Mouse (Mus musculus) intestine, embryonic 16.5 days (tissue): ENCODE data around the gene Gm6096. TPM values are rescaled to one million over a fixed set of nuclear protein-coding genes. Genes with fewer than 3 reads are reported as not detected.
A peak's percentile ranks its signal among the peaks of the same experiment; 100 is the strongest.

ENCODE experiments used
- ATAC-seq: fragments of 200-750 bp; cut with Nextera tagmentation; 2 replicates; pipeline ENCODE4 v1.8.0; 2017; ENCODE audit warnings: moderate TSS enrichment, moderate library complexity
- H3K27ac ChIP-seq: fragments of 300-500 bp; sonication (generic); 2 replicates; pipeline ENCODE4 v1.5.1; 2014; ENCODE audit warnings: mild to moderate bottlenecking, low read length
- H3K27me3 ChIP-seq: fragments of 300-500 bp; sonication (generic); replicated peaks from 2 replicates; pipeline ENCODE4 v1.6.1; 2014; ENCODE audit warnings: low read length, control low read depth, mixed read lengths; ENCODE audit not compliant: control insufficient read depth, insufficient read depth
- H3K36me3 ChIP-seq: fragments of 300-500 bp; sonication (generic); 2 replicates; pipeline ENCODE4 v1.6.1; 2014; ENCODE audit warnings: low read length, control low read depth; ENCODE audit not compliant: control insufficient read depth, insufficient read depth
- H3K4me1 ChIP-seq: fragments of 300-500 bp; sonication (generic); 2 replicates; pipeline ENCODE4 v1.6.1; 2014; ENCODE audit warnings: low read length, control low read depth, mixed read lengths; ENCODE audit not compliant: control insufficient read depth, insufficient read depth
- H3K4me2 ChIP-seq: fragments of 300-500 bp; sonication (generic); 2 replicates; pipeline ENCODE4 v1.6.1; 2014; ENCODE audit warnings: low read depth, low read length, control low read depth
- H3K4me3 ChIP-seq: fragments of 300-500 bp; sonication (generic); 2 replicates; pipeline ENCODE4 v1.5.1; 2014; ENCODE audit warnings: mild to moderate bottlenecking, low read length
- H3K9ac ChIP-seq: fragments of 300-500 bp; sonication (generic); 2 replicates; pipeline ENCODE4 v1.6.1; 2014; ENCODE audit warnings: low read depth, low read length
- H3K9me3 ChIP-seq: fragments of 300-500 bp; sonication (generic); 2 replicates; pipeline ENCODE4 v1.6.1; 2016; ENCODE audit warnings: low read length, control low read depth; ENCODE audit not compliant: control insufficient read depth
- WGBS: fragments of 180-500 bp; shearing (Covaris S2); extraction: QIAGEN DNeasy Blood & Tissue Kit; methylation state at CpG from one replicate; pipeline ENCODE4 v1.1.7; 2014; 5-methylcytosine and 5-hydroxymethylcytosine counted together
- polyA plus RNA-seq: library from polyadenylated mRNA; unstranded; fragments of >200 nt; fragmentation: Nextera tagmentation; extraction: Ambion mirVana; gene quantifications from 2 replicates; pipeline ENCODE4 v1.2.1, GENCODE M21; 2015

The Gm6096 gene
- polyA plus RNA-seq, 1 experiment from 2014 or later: not detected

GRCm38 (mm10) chr7:34232785-34233725, 17.8 kb upstream of the Gm6096 start:
- Histone ChIP-seq H3K9ac (peak overlapping the region; percentile 73), H3K4me2 (peak overlapping the region; percentile 78), H3K9me3 (no peaks in the 10 kb centered on the region), H3K4me3 (peak overlapping the region; percentile 41), H3K27me3 (no peaks in the 10 kb centered on the region), H3K27ac (peak overlapping the region; percentile 82), H3K4me1 (peaks cover 22% of the 10 kb centered on the region), H3K36me3 (peaks cover 7% of the 10 kb centered on the region)
- no peak for ATAC-seq
- WGBS: 41% methylated on average over 7 of the region's 7 CpGs

GRCm38 (mm10) chr7:34233909-34234609, 16.8 kb upstream of the Gm6096 start:
- no peaks in the 10 kb centered on the region for H3K9me3 ChIP-seq
- peak overlapping the region; percentile 78 for H3K4me2 ChIP-seq
- peak; percentile 92 for ATAC-seq
- peak overlapping the region; percentile 41 for H3K4me3 ChIP-seq
- WGBS: under 1% methylated on average over 46 of the region's 46 CpGs
- H3K36me3 ChIP-seq: peaks cover 11% of the 10 kb centered on the region
- H3K4me1 ChIP-seq: peaks cover 12% of the 10 kb centered on the region; the same call in 1 of the 2 replicates
- H3K27me3 ChIP-seq: no peaks in the 10 kb centered on the region
- H3K27ac ChIP-seq: peak overlapping the region; percentile 82
- peak overlapping the region; percentile 73 for H3K9ac ChIP-seq

- H3K9me3 ChIP-seq: no peaks in the 10 kb centered on the region
- ATAC-seq: no peak; the same call in 1 of the 2 replicates
Observed at GRCm38 (mm10) chr7:34234610-34235561, 16.0 kb upstream of the Gm6096 start.

GRCm38 (mm10) chr7:34235602-34236001, 15.2 kb upstream of the Gm6096 start:
- Histone ChIP-seq H3K27ac (no peak overlapping the region), H3K4me1 (peaks cover 8% of the 10 kb centered on the region; the same call in 1 of the 2 replicates), H3K9ac (no peak overlapping the region), H3K36me3 (peaks cover 11% of the 10 kb centered on the region), H3K4me2 (no peak overlapping the region), H3K27me3 (no peaks in the 10 kb centered on the region), H3K9me3 (no peaks in the 10 kb centered on the region), H3K4me3 (no peak overlapping the region)
- ATAC-seq: no peak
- 94% methylated on average over 5 of the region's 5 CpGs for WGBS

More at GRCm38 (mm10) chr7:34234610-34235561, 16.0 kb upstream of the Gm6096 start:
- 2% methylated on average over 17 of the region's 17 CpGs for WGBS
- Histone ChIP-seq H3K36me3 (peaks cover 11% of the 10 kb centered on the region), H3K27ac (peak overlapping the region; percentile 82), H3K4me2 (peak overlapping the region; percentile 78), H3K4me3 (peak overlapping the region; percentile 41), H3K4me1 (peaks cover 9% of the 10 kb centered on the region; the same call in 1 of the 2 replicates), H3K27me3 (no peaks in the 10 kb centered on the region), H3K9ac (peak overlapping the region; percentile 73)

- no peak for ATAC-seq
- H3K27me3 ChIP-seq: no peaks in the 10 kb centered on the region
- peaks cover 6% of the 10 kb centered on the region; the same call in 1 of the 2 replicates for H3K4me1 ChIP-seq
- no peak overlapping the region for H3K4me2 ChIP-seq
- H3K27ac ChIP-seq: no peak overlapping the region
- no peak overlapping the region for H3K9ac ChIP-seq
- no peak overlapping the region for H3K4me3 ChIP-seq
- WGBS: 94% methylated on average over 5 of the region's 5 CpGs
- H3K9me3 ChIP-seq: no peaks in the 10 kb centered on the region
- peaks cover 16% of the 10 kb centered on the region for H3K36me3 ChIP-seq
Observed at GRCm38 (mm10) chr7:34238086-34238485, 12.8 kb upstream of the Gm6096 start.

GRCm38 (mm10) chr7:34242176-34242575, 8.7 kb upstream of the Gm6096 start:
- Histone ChIP-seq H3K4me1 (no peaks in the 10 kb centered on the region), H3K4me3 (no peak overlapping the region), H3K27ac (no peak overlapping the region), H3K9ac (no peak overlapping the region), H3K4me2 (no peak overlapping the region), H3K9me3 (no peaks in the 10 kb centered on the region), H3K36me3 (peaks cover 20% of the 10 kb centered on the region), H3K27me3 (no peaks in the 10 kb centered on the region)
- 91% methylated on average over 11 of the region's 11 CpGs for WGBS
- ATAC-seq: no peak

- 91% methylated on average over 3 of the region's 3 CpGs for WGBS
- Histone ChIP-seq H3K27ac (no peak overlapping the region), H3K4me2 (no peak overlapping the region), H3K27me3 (no peaks in the 10 kb centered on the region), H3K4me3 (no peak overlapping the region), H3K9ac (no peak overlapping the region), H3K36me3 (peaks cover 15% of the 10 kb centered on the region), H3K4me1 (no peaks in the 10 kb centered on the region), H3K9me3 (no peaks in the 10 kb centered on the region)
- no peak for ATAC-seq
Observed at GRCm38 (mm10) chr7:34246870-34247499, 3.9 kb upstream of the Gm6096 start.

- Histone ChIP-seq H3K4me2 (no peak overlapping the region), H3K9me3 (no peaks in the 10 kb centered on the region), H3K36me3 (peaks cover 5% of the 10 kb centered on the region), H3K4me3 (no peak overlapping the region), H3K4me1 (no peaks in the 10 kb centered on the region), H3K9ac (no peak overlapping the region), H3K27me3 (no peaks in the 10 kb centered on the region), H3K27ac (no peak overlapping the region)
- no peak for ATAC-seq
- WGBS: 88% methylated on average over 2 of the region's 2 CpGs
Observed at GRCm38 (mm10) chr7:34252030-34252429, 1.2 kb downstream of the Gm6096 start.
